Mouse (Mus musculus) liver, postnatal 0 days (tissue): ENCODE measurements around the gene Rsph3b.

Experiments
- CTCF ChIP-seq: sonication (generic); IDR thresholded peaks from 2 replicates; pipeline ENCODE4 v1.5.1; 2016; ENCODE audit warnings: antibody characterized with exemption, low read depth
- EP300 ChIP-seq: IDR thresholded peaks from 2 replicates; pipeline ENCODE4 v1.6.1; 2016; ENCODE audit warnings: antibody characterized with exemption, low read depth, mild to moderate bottlenecking

DNA sequence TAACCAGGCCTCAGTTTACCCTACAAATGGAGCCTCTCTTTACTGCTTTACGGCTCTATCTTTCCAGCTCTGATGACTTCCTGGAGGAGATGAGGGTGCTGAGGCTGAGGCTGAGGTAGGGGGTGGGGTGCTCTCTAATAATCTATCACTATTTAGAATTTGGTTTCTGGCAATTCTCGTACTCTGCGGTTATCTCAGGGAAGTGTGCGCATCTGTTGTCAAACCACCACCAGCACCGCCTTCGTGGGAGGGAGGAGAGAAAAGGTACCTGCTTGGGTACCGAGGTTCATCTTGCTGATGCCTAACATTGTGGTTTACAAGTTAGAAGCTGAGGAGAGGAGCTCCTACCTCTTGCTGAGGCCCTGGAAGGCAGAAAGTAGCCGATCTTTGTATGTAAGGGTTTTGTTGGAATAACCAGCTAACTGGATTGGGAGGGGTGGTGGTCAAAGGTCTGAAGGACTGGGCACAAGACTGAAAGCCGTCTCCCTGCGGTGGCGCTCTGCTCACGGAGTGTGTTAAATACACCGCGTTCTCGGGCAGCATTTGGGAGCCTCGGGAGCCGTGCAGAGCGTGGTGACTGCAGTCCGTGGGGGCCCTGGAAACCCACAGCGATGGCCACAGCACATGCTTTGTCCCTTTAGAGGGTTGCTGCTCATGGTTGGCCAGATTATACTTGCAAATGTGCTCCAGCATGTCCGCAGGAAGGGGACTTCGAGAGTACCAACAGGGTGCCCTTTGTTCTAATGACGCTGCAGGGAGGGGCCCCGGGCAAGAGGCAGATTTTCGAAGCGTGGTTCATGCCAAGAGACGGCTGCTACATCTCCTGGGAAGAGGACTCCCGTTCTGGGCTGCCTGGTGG lies 87.1 kb downstream of the Rsph3b start:
- TF ChIP-seq CTCF = no peak
- no peak for TF ChIP-seq EP300
